Mouse (Mus musculus) adrenal gland, postnatal 36 days (tissue): ENCODE measurements around the gene Ipo11. TPM values are rescaled to one million over a fixed set of nuclear protein-coding genes. Genes with fewer than 3 reads are reported as not detected.

Source experiments
- DNase-seq, 2 experiments: peaks; one replicate each; pipeline ENCODE4 v3.0.0; 2021; ENCODE audit warnings: mixed read lengths in 1 of 2
- total RNA-seq, 2 experiments: library from RNA; stranded (reverse); gene quantifications; 2 replicates each; pipeline ENCODE4 v1.2.3; 2021

The Ipo11 gene
- total RNA-seq, 2 experiments from 2014 or later: 38.9 to 43.8 TPM

GRCm38 (mm10) chr13:106819749-106820148, 117.0 kb downstream of the Ipo11 start:
- DNase-seq: no peak

DNA sequence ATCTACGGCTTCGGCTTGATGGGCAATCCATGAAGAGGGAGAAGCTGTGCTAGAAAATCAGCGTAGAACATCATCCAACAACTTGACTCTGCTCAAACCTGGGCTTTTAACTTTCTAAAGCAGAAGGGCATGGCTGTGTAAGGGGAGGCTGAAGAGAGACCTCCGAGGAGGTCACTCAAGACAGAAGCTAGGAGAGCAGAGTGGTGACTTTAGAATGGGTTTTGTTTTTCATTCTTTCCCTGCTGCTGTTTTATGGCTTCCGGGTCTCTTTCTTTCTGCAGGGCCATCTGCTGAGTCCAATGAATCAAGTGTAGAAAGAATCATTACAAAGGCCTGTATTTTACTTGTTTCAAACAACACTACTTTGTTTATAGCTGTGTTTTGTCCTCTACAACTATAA, 119.7 kb downstream of the Ipo11 start:
- no peak for DNase-seq

- DNase-seq: no peak
Observed at GRCm38 (mm10) chr13:106813519-106813918, 123.2 kb downstream of the Ipo11 start.

- DNase-seq: no peak
Observed at GRCm38 (mm10) chr13:106813087-106813486, 123.7 kb downstream of the Ipo11 start.

GRCm38 (mm10) chr13:106810156-106810555, 126.6 kb downstream of the Ipo11 start:
- no peak for DNase-seq

GRCm38 (mm10) chr13:106808821-106809220, 127.9 kb downstream of the Ipo11 start:
- DNase-seq: no peak

- DNase-seq: peak; percentile 12 to 21
Observed at GRCm38 (mm10) chr13:106808315-106808714, 128.4 kb downstream of the Ipo11 start.

- no peak for DNase-seq
Observed at GRCm38 (mm10) chr13:106807303-106807702, 129.5 kb downstream of the Ipo11 start.

DNA sequence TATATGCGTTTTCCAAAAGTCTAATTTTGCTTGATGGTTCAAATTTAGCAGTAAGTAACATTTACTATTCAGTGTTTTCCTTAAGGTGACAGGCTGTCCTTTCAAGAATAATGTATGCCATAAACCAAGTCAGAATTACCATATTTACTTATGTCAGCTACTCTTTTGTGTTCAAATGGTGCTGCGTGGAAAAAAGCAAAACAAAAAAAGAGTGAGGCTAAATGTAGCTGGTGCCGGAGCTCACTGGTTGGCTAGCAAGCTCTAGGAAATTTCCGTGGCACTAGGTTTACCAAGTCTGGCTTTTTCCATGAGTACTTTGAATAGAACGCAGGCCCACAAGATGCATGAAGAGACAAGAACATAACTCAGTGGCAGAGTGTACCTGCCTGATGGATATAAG, 131.6 kb downstream of the Ipo11 start:
- DNase-seq: peak in 1 of 2 experiments; percentile 10

DNA sequence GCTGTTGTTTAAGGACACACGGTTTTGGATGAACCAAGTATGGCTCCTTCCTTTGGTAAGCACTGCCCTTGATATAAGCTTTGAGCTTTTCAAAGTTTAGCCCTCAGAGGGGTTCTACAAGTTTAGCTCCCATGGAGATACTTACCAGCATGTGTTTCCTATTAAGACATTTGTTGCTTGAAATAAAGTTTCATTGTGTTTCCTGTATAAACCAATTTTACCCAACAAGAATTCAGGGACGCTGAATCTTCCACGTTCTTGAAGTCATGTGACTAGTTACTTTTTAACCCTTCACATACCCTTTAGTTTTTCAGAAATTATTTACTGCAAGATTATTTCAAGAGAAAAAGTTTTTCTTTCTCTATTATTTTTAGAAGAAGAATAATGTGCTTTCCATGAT, 138.7 kb downstream of the Ipo11 start:
- no peak for DNase-seq

DNA sequence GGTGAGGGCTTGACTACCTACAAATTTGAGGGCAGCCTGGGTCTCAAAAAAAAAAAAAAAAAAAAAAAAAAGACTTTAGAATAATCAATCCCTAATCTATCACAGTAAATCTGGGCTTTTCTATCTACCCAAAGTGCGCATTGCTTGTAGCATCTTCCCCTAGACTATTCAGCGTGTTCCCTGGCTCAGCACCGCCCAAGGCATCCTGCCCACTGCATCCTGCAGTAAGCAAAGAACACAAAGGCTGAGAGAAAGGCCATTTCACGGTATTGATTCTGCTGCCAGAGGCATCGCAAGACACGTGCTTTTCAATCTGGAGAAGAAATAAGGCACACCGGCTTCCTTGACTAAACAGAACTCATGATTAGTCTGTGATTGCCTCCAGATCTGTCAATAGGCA, 147.9 kb downstream of the Ipo11 start:
- no peak for DNase-seq

- no peak for DNase-seq
Observed at GRCm38 (mm10) chr13:106768807-106769206, 168.0 kb downstream of the Ipo11 start.

GRCm38 (mm10) chr13:106762611-106763010, 174.1 kb downstream of the Ipo11 start:
- no peak for DNase-seq

GRCm38 (mm10) chr13:106761661-106762060, 175.1 kb downstream of the Ipo11 start:
- DNase-seq: no peak

DNA sequence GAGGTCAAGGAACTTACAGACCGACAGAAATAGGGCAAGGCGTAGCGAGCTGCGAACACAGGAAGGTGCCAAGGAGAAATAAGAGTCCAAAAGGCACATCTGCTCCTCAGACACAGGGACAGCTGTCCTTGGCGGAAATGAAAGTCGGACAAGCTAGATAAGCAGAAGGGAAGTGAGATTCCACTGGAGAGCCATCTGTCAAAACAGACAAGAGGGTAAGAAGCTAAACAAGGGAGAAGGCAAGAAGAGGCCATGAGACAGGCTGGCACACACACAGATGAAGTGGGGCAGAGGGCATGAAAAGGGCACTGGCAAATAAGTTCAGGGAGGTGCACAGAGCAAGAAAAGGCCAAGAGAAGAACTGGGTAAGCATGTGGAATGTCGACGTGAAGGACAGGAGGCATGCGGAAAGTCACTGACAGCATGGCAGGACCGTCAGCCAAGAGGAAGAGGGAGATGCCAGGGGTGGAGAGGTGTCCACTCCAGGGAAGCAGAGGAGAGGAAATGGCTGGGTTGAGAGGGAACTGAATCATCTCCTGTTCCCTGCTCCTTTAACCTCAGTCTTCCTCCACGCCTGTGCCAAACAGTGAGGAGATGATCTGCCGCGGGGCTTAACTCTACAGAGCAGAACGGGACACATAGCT, 176.4 kb downstream of the Ipo11 start:
- peak; percentile 36 to 60 for DNase-seq

GRCm38 (mm10) chr13:106755892-106756291, 180.9 kb downstream of the Ipo11 start:
- DNase-seq: no peak

DNA sequence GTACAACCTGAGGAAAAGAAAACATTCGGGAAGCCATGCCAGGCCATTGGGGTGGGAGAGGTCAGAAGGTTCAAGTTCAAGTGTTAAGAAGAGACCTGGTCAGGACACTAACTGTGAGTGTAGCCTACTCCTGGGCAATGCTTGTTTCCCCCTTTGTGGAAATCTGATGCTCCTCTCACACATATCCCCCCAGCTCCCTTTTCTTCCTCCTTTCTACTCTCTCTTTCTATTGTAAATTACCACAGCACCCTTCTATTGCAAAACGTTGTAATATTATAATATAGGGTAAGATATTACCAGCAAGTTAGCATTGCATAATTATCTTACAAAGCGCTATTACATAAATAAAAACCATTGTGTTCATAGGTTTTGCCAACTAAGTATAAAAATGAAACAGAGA, 182.5 kb downstream of the Ipo11 start:
- no peak for DNase-seq

- DNase-seq: no peak
Observed at GRCm38 (mm10) chr13:106751951-106752350, 184.8 kb downstream of the Ipo11 start.

- DNase-seq: no peak
Observed at GRCm38 (mm10) chr13:106746823-106747222, 189.9 kb downstream of the Ipo11 start.

DNA sequence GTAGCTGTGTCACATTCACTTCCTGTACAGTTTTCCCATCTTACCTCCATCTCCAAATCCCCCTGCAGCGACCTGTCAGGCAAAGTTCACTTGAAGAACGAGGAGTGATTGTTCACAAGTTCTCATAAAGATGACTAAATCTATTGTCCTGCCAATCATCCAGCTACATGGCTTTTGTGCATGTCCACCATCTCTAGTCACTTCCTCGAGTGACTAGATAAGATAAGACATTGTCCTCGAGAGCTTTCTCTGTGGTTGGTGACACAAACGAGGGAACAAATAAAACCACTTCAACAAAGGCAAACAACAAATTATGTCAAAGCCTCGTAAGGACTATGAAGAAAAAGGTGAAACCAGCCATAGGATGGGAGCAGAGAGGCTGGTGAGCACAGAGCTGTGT, 191.6 kb downstream of the Ipo11 start:
- no peak for DNase-seq
